Mouse (Mus musculus) layer of hippocampus, adult 11-12 months (tissue): Measurements from ENCODE around the gene Gm36176.
"Not testable (repeated sequence)": the region's sequence is repeated elsewhere in the genome, so short reads cannot be mapped to it uniquely, and the experiment has no call there.

Experiments used
- DNase-seq: peaks from one replicate; pipeline ENCODE4 v3.0.0; 2022; ENCODE audit warnings: low spot score

Gm36176 gene

GRCm38 (mm10) chr10:77846503-77846902 lies at the start of gene Gm36176:
TSS of gene Gm36176 (plus strand) at chr10:77846803.
- no peak for DNase-seq

- DNase-seq: no peak
Observed at GRCm38 (mm10) chr10:77797677-77798076, 48.9 kb upstream of the Gm36176 start.

- not testable (repeated sequence) for DNase-seq
Observed at GRCm38 (mm10) chr10:77798164-77798920, 48.3 kb upstream of the Gm36176 start.

DNA sequence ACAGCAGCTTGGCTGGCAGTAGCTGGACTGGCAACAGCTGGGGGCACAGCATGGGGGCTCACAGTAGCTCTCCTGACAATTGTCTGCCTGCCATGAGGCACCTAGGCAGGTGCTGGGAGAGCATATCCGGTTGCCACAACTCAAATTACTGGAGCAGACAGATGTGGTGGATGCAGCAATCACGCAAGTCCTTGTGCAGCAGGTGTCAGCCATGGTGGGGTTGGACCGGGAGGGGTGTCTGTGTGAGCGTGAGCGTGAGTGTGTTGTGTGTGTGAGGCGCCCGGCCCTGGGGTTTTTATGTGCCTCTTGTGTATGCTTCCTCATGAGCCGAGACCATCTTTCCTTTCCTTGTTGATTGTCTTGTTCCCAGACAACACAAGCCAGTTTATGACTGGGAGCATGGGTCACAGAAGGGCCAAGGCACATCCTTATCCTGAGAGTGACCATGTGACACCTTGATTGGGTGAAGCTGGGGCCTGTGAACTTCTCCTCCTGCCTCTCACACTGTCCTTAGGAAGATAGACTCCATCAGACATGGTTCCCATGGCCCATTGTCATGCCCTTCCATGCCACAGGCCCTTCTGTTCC lies 47.6 kb upstream of the Gm36176 start, which contains the start of gene Gm19668:
Gene Gm19668 (minus strand): TSS at position 213 of the 588 bp plus-strand sequence.
- no peak for DNase-seq

- no peak for DNase-seq
Observed at GRCm38 (mm10) chr10:77804095-77804494, 42.5 kb upstream of the Gm36176 start.

- no peak for DNase-seq
Observed at GRCm38 (mm10) chr10:77811743-77812142, 34.9 kb upstream of the Gm36176 start, which contains the start of gene Gm9507. TSS of gene Gm9507 (minus strand) at chr10:77811843.

DNA sequence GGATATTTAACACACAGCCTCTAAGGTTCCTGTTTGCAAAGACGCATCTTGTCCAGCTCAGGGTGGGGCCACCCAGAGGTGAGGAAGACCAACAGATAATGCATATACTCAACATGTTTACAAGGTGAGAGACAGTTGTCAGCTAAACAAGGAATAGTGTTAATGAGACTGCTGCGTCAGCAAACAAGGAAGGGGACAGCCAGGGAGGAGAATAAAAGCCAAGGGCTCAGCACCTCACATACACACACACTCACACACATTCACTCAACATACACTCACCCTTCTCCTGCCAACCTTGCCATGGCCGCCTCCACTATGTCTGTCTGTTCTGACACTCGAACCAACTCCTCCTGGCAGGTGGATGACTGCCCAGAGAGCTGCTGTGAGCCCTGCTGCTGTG lies 32.2 kb upstream of the Gm36176 start, which contains the start of gene Gm2696:
Gene Gm2696 (plus strand): TSS at position 301 of the 400 bp plus-strand sequence.
- no peak for DNase-seq

DNA sequence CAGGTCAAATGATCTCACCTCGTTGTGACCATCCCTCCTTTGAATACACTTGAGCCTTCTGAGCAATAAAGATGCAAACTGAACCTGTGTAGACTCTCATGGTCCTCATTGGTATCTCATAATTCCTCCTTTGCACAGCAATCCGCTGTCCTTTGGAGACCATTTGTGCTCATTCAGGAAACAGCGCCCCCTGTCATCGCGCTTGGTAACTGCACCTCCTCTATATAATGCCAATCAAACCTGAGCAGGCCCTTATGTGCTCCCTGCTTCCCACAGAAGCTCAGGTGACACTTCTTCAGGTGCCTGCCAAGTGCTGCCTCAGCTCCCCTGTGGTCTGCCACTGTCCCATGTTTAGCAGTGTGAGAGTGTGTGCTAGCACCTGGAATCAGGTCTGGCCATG lies 31.1 kb upstream of the Gm36176 start:
- no peak for DNase-seq

- no peak for DNase-seq
Observed at GRCm38 (mm10) chr10:77818523-77818922, 28.1 kb upstream of the Gm36176 start.

GRCm38 (mm10) chr10:77819203-77819602 lies 27.4 kb upstream of the Gm36176 start:
- no peak for DNase-seq

DNA sequence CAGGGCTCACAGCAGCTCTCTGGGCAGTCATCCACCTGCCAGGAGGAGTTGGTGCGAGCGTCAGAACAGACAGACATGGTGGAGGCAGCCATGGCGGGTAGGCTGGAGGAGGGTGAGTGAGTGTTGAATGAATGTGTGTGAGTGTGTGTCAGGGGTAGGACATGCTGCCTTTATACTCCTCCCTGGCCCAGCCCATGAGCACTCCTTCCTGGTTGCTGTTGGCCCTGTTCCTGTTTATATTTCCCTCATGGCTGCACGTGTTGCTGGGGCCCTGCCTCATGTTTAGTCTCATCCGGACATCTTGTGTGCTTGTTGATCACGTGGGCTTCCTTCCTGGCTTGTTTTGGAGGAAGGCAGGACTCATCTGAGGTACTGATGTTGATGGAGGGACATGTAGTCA lies 19.7 kb upstream of the Gm36176 start, which contains the start of gene Krtap10-4:
Gene Krtap10-4 (minus strand): TSS at position 145 of the 400 bp plus-strand sequence.
- DNase-seq: no peak

- DNase-seq: no peak
Observed at GRCm38 (mm10) chr10:77835647-77836046, 11.0 kb upstream of the Gm36176 start, which contains the start of gene Krtap10-10. TSS of gene Krtap10-10 (plus strand) at chr10:77835947.

GRCm38 (mm10) chr10:77839006-77839405 lies 7.6 kb upstream of the Gm36176 start:
- DNase-seq: no peak

GRCm38 (mm10) chr10:77846961-77847360 lies 358 bp downstream of the Gm36176 start:
- no peak for DNase-seq

GRCm38 (mm10) chr10:77847538-77847937 lies 935 bp downstream of the Gm36176 start:
- no peak for DNase-seq

DNA sequence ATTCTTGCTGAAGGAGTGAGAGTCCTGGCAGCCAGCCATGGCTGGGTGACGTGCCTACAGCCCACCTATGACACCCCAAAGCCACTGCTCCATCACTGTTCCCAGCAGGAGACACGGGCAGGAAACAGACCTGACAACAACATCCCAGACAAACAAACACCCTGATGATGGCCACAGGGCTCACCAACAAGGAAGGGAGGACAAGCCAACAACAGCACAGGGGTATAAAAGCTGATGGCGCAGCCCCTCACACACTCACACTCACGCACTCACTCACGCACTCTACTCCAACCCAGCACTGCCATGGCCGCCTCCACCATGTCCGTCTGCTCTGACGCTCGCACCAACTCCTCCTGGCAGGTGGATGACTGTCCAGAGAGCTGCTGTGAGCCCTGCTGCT lies 6.0 kb downstream of the Gm36176 start, which contains the start of gene Gm10318:
Gene Gm10318 (plus strand): TSS at position 301 of the 400 bp plus-strand sequence.
- no peak for DNase-seq

DNA sequence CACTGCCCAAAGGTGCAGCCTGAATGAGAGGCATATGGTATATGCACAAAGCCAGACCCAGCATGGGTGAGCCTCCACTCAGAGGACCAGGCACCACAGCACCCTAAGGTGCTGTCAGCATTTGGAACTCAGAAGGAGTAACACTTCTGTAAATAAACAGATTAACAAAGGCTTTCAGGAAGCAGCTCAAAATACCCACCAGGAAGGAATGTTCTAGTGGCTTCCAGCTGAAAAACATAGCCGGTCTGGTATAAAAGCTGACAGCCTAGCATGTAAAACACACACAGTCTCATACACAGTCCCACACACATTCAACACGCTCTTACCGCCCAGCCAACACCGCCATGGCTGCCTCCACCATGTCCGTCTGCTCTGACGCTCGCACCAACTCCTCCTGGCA lies 15.1 kb downstream of the Gm36176 start, which contains the start of gene Gm3285:
Gene Gm3285 (plus strand): TSS at position 301 of the 400 bp plus-strand sequence.
- no peak for DNase-seq

GRCm38 (mm10) chr10:77864067-77864761 lies 17.6 kb downstream of the Gm36176 start:
- DNase-seq: no peak

DNA sequence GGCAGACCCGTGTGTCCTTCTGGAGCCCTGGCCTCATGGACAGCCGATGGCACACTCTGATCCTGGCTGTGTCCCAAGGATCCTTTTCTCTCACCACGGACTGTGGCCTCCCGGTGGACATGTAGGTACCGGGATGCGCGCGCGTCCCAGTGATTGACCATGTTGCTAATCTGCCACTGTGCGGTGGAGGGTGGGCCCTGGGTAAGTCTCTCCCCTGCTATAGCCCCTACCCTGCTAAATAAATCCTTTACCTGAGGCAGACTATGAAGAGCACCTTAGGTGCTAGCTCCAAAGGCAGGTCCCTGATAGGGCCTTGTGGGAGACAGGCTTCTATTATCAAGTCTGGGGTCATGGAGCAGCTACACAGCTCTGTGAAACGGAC lies 18.1 kb downstream of the Gm36176 start:
- DNase-seq: no peak

DNA sequence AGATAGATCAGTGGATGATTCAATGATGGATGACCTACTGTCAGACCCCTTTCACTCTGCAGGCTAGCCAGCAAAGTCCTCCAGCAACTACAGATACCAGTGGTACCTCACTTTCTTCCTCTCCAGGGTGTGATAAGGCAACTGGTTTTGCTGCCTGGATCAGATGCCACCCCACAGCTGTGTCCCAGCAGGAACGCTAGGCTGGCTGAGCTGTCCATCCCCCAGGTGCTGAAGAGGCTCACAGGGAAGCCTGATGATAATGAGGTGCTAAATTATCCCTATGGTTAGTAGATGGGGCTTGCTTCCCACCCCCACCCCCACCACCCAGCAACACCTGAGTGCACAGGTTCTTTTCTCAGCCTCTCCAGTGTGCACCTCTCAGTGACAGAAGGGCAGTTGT lies 20.9 kb downstream of the Gm36176 start:
- no peak for DNase-seq

DNA sequence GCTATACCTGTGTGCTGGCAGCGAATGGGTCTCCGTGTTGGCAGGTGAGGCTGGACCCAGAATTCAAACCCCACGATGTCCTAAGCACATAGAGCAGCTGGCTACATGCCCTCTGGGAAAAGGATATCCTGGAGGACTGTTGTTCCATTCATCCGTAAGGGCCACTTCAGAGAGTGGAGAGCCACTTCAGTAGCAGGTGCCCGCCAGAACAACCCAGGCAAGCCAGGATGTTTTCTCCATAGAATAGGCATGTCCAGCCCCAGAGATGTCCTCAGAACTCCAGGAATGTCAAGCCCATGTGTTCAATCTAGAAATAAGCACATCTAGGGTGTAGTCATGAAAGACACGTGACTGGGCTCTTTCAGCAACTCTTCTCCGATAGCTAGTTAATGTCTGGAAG lies 23.0 kb downstream of the Gm36176 start:
- no peak for DNase-seq

DNA sequence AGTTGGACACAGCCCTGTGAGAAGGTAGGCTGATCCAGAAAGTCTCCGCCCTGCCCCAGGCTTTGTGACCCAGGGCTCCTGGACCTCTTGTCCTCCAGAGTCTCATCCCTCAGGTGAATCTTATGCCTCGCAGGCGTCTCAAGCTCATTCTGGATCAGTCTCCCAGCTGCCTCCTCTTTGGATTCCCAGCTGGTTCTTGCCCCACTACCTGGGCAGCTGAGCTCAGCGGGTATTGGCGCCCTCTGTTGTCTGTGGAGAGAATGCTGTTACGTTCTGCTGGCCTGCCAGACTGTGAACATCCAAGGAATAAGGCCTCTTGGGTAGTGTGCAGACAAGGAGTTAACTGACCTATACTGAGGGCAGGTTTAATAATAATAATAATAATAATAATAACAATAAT lies 32.4 kb downstream of the Gm36176 start:
- DNase-seq: peak; percentile 28
